7 mouse cellular contexts compared by ENCODE assay signal in genomic region chr2:32712934-32713817, GRCm38 (mm10). TPM values are rescaled to one million over a fixed set of nuclear protein-coding genes. Genes with fewer than 3 reads are reported as not detected.
DNase-seq lines count a peak whose midpoint lies in the region; ATAC-seq and TF ChIP-seq lines count a peak whose summit lies in the region.

Gene Cdk9, minus strand, starts transcription at chr2:32713076.

- peak; percentile 93 for TF ChIP-seq CTCF in kidney, adult 2 months (conservative IDR thresholded peaks at IDR 0.05; ENCODE audit: insufficient read depth, insufficient read length, low read depth, low read length)
- TF ChIP-seq CTCF in spleen, adult 2 months (IDR thresholded peaks at IDR 0.05; ENCODE audit: extremely low read depth, insufficient read depth, insufficient read length, insufficient replicate concordance) = peak; percentile 97

- H3K27me3 ChIP-seq in embryonic facial prominence, embryonic 12.5 days = no peaks in the 10 kb centered on the region
- no peaks in the 10 kb centered on the region for H3K27me3 ChIP-seq in kidney, adult 2 months (replicated peaks; ENCODE audit: control insufficient read depth, insufficient read depth, low read length)
- no peaks in the 10 kb centered on the region for H3K27me3 ChIP-seq in limb, embryonic 12.5 days
- no peaks in the 10 kb centered on the region for H3K27me3 ChIP-seq in midbrain, embryonic 15.5 days (replicated peaks)
- H3K27me3 ChIP-seq in spleen, adult 2 months (ENCODE audit: control insufficient read depth, insufficient read depth, low read length) = no peaks in the 10 kb centered on the region

- TF ChIP-seq POLR2A in kidney, adult 2 months (IDR thresholded peaks at IDR 0.05; ENCODE audit: low read depth, low read length) = no peak
- TF ChIP-seq POLR2A in spleen, adult 2 months (IDR thresholded peaks at IDR 0.05; ENCODE audit: low read depth, low read length) = no peak

- H3K36me3 ChIP-seq in embryonic facial prominence, embryonic 12.5 days = peaks cover 30% of the 10 kb centered on the region
- peaks cover 7% of the 10 kb centered on the region for H3K36me3 ChIP-seq in kidney, adult 2 months (ENCODE audit: control insufficient read depth, insufficient read depth, low read length)
- H3K36me3 ChIP-seq in limb, embryonic 12.5 days = peaks cover 34% of the 10 kb centered on the region
- H3K36me3 ChIP-seq in midbrain, embryonic 15.5 days (replicated peaks) = peaks cover 14% of the 10 kb centered on the region; the same call in 1 of the 2 replicates
- peaks cover 14% of the 10 kb centered on the region for H3K36me3 ChIP-seq in spleen, adult 2 months (ENCODE audit: control insufficient read depth, insufficient read depth, low read length)

- no peaks in the 10 kb centered on the region for H3K9me3 ChIP-seq in embryonic facial prominence, embryonic 12.5 days
- no peaks in the 10 kb centered on the region for H3K9me3 ChIP-seq in limb, embryonic 12.5 days
- H3K9me3 ChIP-seq in midbrain, embryonic 15.5 days = no peaks in the 10 kb centered on the region

- ATAC-seq in embryonic facial prominence, embryonic 12.5 days (ENCODE audit: insufficient number of reproducible peaks, insufficient read depth, low FRiP score, low TSS enrichment) = peak; percentile 77
- ATAC-seq in limb, embryonic 12.5 days (ENCODE audit: insufficient number of reproducible peaks, insufficient read depth, low FRiP score, low TSS enrichment, low read depth) = peak; percentile 83
- peak; percentile 88 for ATAC-seq in midbrain, embryonic 15.5 days (replicated peaks)

- peak within 1 kb of the TSS; percentile 98 for H3K27ac ChIP-seq in embryonic facial prominence, embryonic 12.5 days
- peak within 1 kb of the TSS; percentile 97 for H3K27ac ChIP-seq in kidney, adult 2 months (ENCODE audit: insufficient read depth, low read depth, low read length)
- H3K27ac ChIP-seq in limb, embryonic 12.5 days = peak within 1 kb of the TSS; percentile 98
- H3K27ac ChIP-seq in midbrain, embryonic 15.5 days = peak within 1 kb of the TSS; percentile 99
- H3K27ac ChIP-seq in spleen, adult 2 months (ENCODE audit: insufficient read depth, low read length) = peak within 1 kb of the TSS; percentile 97

- peak; percentile 93 for DNase-seq in adrenal gland, postnatal 25 days
- DNase-seq in heart, adult 18-20 months = peak; percentile 94
- DNase-seq in kidney, adult 2 months = peak; percentile 94
- peak; percentile 87 to 88 for DNase-seq in spleen, adult 2 months (ENCODE audit: low read depth in 1 of 2, low spot score in 2 of 2)

- peaks cover 25% of the 10 kb centered on the region for H3K4me1 ChIP-seq in embryonic facial prominence, embryonic 12.5 days
- H3K4me1 ChIP-seq in kidney, adult 2 months (ENCODE audit: control insufficient read depth, insufficient read depth, low read length) = peaks cover 8% of the 10 kb centered on the region; the same call in 1 of the 2 replicates
- peaks cover 18% of the 10 kb centered on the region for H3K4me1 ChIP-seq in limb, embryonic 12.5 days (replicated peaks)
- peaks cover 22% of the 10 kb centered on the region for H3K4me1 ChIP-seq in midbrain, embryonic 15.5 days
- peaks cover 36% of the 10 kb centered on the region; the same call in 1 of the 2 replicates for H3K4me1 ChIP-seq in spleen, adult 2 months (ENCODE audit: control insufficient read depth, insufficient read depth, insufficient read length)

- under 1% methylated on average over 63 of the region's 79 CpGs for WGBS in embryonic facial prominence, embryonic 12.5 days
- under 1% methylated on average over 62 of the region's 79 CpGs for WGBS in kidney, adult 2 months
- under 1% methylated on average over 57 of the region's 79 CpGs for WGBS in limb, embryonic 12.5 days
- WGBS in midbrain, embryonic 15.5 days = under 1% methylated on average over 50 of the region's 79 CpGs
- WGBS in spleen, adult 2 months = under 1% methylated on average over 62 of the region's 79 CpGs

- peak within 1 kb of the TSS; percentile 85 for H3K9ac ChIP-seq in embryonic facial prominence, embryonic 12.5 days
- H3K9ac ChIP-seq in limb, embryonic 12.5 days (replicated peaks) = peak within 1 kb of the TSS; percentile 90
- peak within 1 kb of the TSS; percentile 82 for H3K9ac ChIP-seq in midbrain, embryonic 15.5 days

- peak within 1 kb of the TSS; percentile 93 for H3K4me3 ChIP-seq in embryonic facial prominence, embryonic 12.5 days
- H3K4me3 ChIP-seq in kidney, adult 2 months (ENCODE audit: insufficient read depth, low read depth, low read length) = peak within 1 kb of the TSS; percentile 82
- H3K4me3 ChIP-seq in limb, embryonic 12.5 days (replicated peaks) = peak within 1 kb of the TSS; percentile 89
- peak within 1 kb of the TSS; percentile 94 for H3K4me3 ChIP-seq in midbrain, embryonic 15.5 days
- H3K4me3 ChIP-seq in spleen, adult 2 months (ENCODE audit: extremely low read depth, insufficient read depth, insufficient read length) = peak within 1 kb of the TSS; percentile 99

- peak within 1 kb of the TSS; percentile 85 for H3K4me2 ChIP-seq in embryonic facial prominence, embryonic 12.5 days (replicated peaks)
- H3K4me2 ChIP-seq in limb, embryonic 12.5 days = peak within 1 kb of the TSS; percentile 87
- H3K4me2 ChIP-seq in midbrain, embryonic 15.5 days = peak within 1 kb of the TSS; percentile 97

RNA-seq across cellular contexts. Expression of gene Cdk9, which starts in this region (rescaled TPM):
- total RNA-seq in adrenal gland, postnatal 25 days (2021) = 83.6 and 96.8 TPM in 2 replicates
- 121 and 126 TPM in 2 replicates for polyA plus RNA-seq in embryonic facial prominence, embryonic 12.5 days (2016; fragmentation: Nextera tagmentation; extraction: Ambion mirVana)
- 10 to 100 TPM; 22.4 to 24.1 TPM for total RNA-seq in heart, adult 18-20 months (2021)
- 88.3 and 89.2 TPM in 2 replicates for polyA plus RNA-seq in kidney, adult 2 months (2012; rRNA removed)
- 129 and 136 TPM in 2 replicates for polyA plus RNA-seq in limb, embryonic 12.5 days (2016; fragmentation: Nextera tagmentation; extraction: Ambion mirVana)
- 73.5 and 76.5 TPM in 2 replicates for polyA plus RNA-seq in midbrain, embryonic 15.5 days (2015; fragmentation: Nextera tagmentation; extraction: Ambion mirVana)
- 125 and 154 TPM in 2 replicates for polyA plus RNA-seq in spleen, adult 2 months (2012; rRNA removed)

Comparison
In these comparisons a context has a peak if more than half of its experiments do, and no peak if none do; other contexts are left out.
1. Peak in every context shown above with its lines: DNase-seq, ATAC-seq, H3K4me3 ChIP-seq and H3K27ac ChIP-seq.